9 mouse cellular contexts compared by ENCODE assay signal in the genomic region with DNA sequence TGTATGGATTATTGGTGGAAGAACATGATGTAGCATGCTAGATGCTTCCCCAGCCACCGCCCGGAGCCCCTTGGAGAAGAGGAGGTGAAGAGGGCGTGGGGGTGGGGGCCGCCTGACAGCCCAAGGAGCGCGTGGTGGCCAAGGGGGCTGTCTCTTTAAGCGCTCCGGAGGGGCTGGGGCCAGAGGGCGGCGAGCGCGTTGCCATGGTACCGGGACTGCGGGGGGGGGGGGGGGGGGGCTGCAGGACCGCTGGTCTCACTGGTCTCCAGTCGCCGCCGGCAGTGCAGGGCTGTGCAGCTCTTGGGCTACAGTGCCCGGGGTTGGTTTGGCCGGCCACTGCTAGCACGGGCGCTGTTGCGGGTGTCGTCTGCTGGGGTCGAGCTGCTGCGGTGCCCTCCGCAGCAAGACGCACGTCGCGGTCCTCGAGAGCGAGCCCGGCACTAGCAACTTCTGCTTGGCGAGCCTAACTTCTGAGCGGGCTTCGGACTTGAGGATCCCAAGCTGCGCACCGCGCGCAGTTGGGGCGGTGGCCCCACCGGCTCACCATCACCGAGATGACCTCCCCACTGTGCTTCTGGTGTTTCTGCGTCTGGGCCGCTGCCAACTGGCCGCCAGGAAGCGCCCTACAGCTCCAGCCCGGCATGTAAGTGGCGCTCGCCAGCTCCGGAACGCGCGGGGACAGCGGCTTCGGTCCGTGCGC. TPM values are rescaled to one million over a fixed set of nuclear protein-coding genes. Genes with fewer than 3 reads are reported as not detected.
DNase-seq lines count a peak whose midpoint lies in the region; ATAC-seq lines count a peak whose summit lies in the region.
"Had no signal": no experiment of that assay in that cellular context is flagged by ENCODE, and none has a peak within 500 bp of the region (broad histone marks: within the 10 kb centered on the region; RNA-seq: fewer than 3 reads in every experiment).

No protein-coding gene starts in this region.

- DNase-seq in gastrocnemius, postnatal 10 days = peak; percentile 26
- no peak for DNase-seq in gastrocnemius, postnatal 36 days
- DNase-seq in embryo, embryonic 10 days (ENCODE audit: low spot score) = peak; percentile 69
- peak; percentile 60 for DNase-seq in kidney, postnatal 10 days
- DNase-seq in T-cell, adult 2 months (ENCODE audit: low spot score) = no peak

- H3K9ac ChIP-seq in heart, embryonic 15.5 days = no peak overlapping the region
- no peak overlapping the region for H3K9ac ChIP-seq in liver, embryonic 12.5 days
- H3K9ac ChIP-seq in neural tube, embryonic 14.5 days (replicated peaks; ENCODE audit: low read depth, low read length) = peak overlapping the region; percentile 39

- H3K4me1 ChIP-seq in heart, embryonic 15.5 days (replicated peaks) = peaks cover 19% of the 10 kb centered on the region
- no peaks in the 10 kb centered on the region; the same call in 1 of the 2 replicates for H3K4me1 ChIP-seq in liver, embryonic 12.5 days
- H3K4me1 ChIP-seq in neural tube, embryonic 14.5 days (ENCODE audit: control insufficient read depth, insufficient read depth, low read length) = peaks cover 11% of the 10 kb centered on the region; the same call in 1 of the 2 replicates

- peak; percentile 35; the same call in 1 of the 2 replicates for ATAC-seq in heart, embryonic 15.5 days (replicated peaks; ENCODE audit: insufficient number of reproducible peaks, insufficient read depth, low FRiP score, low read depth)
- ATAC-seq in liver, embryonic 12.5 days = no peak
- peak; percentile 89 for ATAC-seq in neural tube, embryonic 14.5 days (ENCODE audit: low read depth)

- no peaks in the 10 kb centered on the region for H3K9me3 ChIP-seq in heart, embryonic 15.5 days (replicated peaks)
- H3K9me3 ChIP-seq in liver, embryonic 12.5 days (replicated peaks) = no peaks in the 10 kb centered on the region
- H3K9me3 ChIP-seq in neural tube, embryonic 14.5 days (ENCODE audit: control insufficient read depth, low read length) = no peaks in the 10 kb centered on the region
- H3K9me3 ChIP-seq: G1E had no signal

- no peak overlapping the region for H3K27ac ChIP-seq in heart, embryonic 15.5 days
- no peak overlapping the region for H3K27ac ChIP-seq in liver, embryonic 12.5 days
- peak overlapping the region; percentile 57 for H3K27ac ChIP-seq in neural tube, embryonic 14.5 days (ENCODE audit: low read depth, low read length)

- WGBS in heart, embryonic 15.5 days = under 1% methylated on average over 48 of the region's 59 CpGs
- 2% methylated on average over 46 of the region's 59 CpGs for WGBS in liver, embryonic 12.5 days (ENCODE audit: insufficient replicate concordance)
- under 1% methylated on average over 47 of the region's 59 CpGs for WGBS in neural tube, embryonic 14.5 days

- H3K4me3 ChIP-seq in heart, embryonic 15.5 days = peak overlapping the region; percentile 55
- H3K4me3 ChIP-seq in liver, embryonic 12.5 days = peak overlapping the region; percentile 34
- H3K4me3 ChIP-seq in neural tube, embryonic 14.5 days (ENCODE audit: low read depth, low read length) = peak overlapping the region; percentile 58

- H3K4me2 ChIP-seq in heart, embryonic 15.5 days = peak overlapping the region; percentile 95
- peak overlapping the region; percentile 59 for H3K4me2 ChIP-seq in liver, embryonic 12.5 days
- H3K4me2 ChIP-seq in neural tube, embryonic 14.5 days (ENCODE audit: low read depth, low read length) = peak overlapping the region; percentile 92

- no peaks in the 10 kb centered on the region for H3K36me3 ChIP-seq in heart, embryonic 15.5 days
- no peaks in the 10 kb centered on the region for H3K36me3 ChIP-seq in liver, embryonic 12.5 days
- no peaks in the 10 kb centered on the region for H3K36me3 ChIP-seq in neural tube, embryonic 14.5 days (ENCODE audit: control insufficient read depth, insufficient read depth, low read length)
- H3K36me3 ChIP-seq: G1E had no signal

- H3K27me3 ChIP-seq in heart, embryonic 15.5 days = peaks cover 54% of the 10 kb centered on the region
- peaks cover 40% of the 10 kb centered on the region for H3K27me3 ChIP-seq in liver, embryonic 12.5 days (replicated peaks)
- no peaks in the 10 kb centered on the region for H3K27me3 ChIP-seq in neural tube, embryonic 14.5 days (ENCODE audit: control insufficient read depth, insufficient read depth, low read length)

- intact Hi-C loops in gastrocnemius, postnatal 36 days (cut with DNase I) = no loop called here

RNA-seq across cellular contexts. Expression of a gene that starts 0.6 kb away (rescaled TPM):
- total RNA-seq in gastrocnemius, postnatal 10 days (2021) = under 1 TPM; 0.61 to 0.99 TPM
- total RNA-seq in gastrocnemius, postnatal 36 days (2021) = not detected
- polyA plus RNA-seq in heart, embryonic 15.5 days (2015; fragmentation: Nextera tagmentation; extraction: Ambion mirVana) = 0.45 and 1.7 TPM in 2 replicates
- polyA plus RNA-seq in liver, embryonic 12.5 days (2016; fragmentation: Nextera tagmentation; extraction: Ambion mirVana) = 0.07 and 0.12 TPM in 2 replicates
- 7.4 and 8.6 TPM in 2 replicates for polyA plus RNA-seq in neural tube, embryonic 14.5 days (2014; fragmentation: Nextera tagmentation; extraction: Ambion mirVana)
- polyA plus RNA-seq: G1E had no signal

Comparison
In these comparisons a context has a peak if more than half of its experiments do, and no peak if none do; other contexts are left out.
1. DNase-seq: peak in gastrocnemius, postnatal 10 days (single experiment), embryo, embryonic 10 days (single experiment) and kidney, postnatal 10 days (single experiment); none in gastrocnemius, postnatal 36 days (0 of 2) and T-cell, adult 2 months (single experiment).
2. Peak in every context shown above with its lines, with median percentiles within 50 percentile points of each other: H3K4me2 ChIP-seq and H3K4me3 ChIP-seq.